Mouse (Mus musculus): ENCODE results near the gene Olfr78. TPM values are rescaled to one million over a fixed set of nuclear protein-coding genes. Genes with fewer than 3 reads are reported as not detected.

Olfr78 gene
- total RNA-seq (2023), result not detected

DNA sequence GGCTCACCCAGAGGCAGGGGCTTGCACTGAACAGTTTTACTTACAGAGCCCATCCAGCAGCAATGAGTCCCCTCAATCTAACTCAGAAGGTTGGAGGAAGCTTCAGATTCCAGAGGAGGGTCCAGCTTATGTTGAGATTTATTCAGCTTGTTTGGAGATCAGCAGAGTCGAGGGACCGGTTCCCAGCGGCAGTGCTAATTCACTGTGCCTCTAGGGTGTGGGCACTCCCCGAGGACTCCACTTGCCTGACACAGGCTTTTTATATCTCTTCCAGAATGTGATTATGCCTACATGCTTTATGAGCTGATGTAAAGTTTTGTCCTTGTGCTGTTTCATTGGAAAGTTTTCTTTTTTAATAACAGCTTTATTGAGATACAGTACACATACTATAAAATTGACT, at the start of gene Olfr78, which contains the start of gene Olfr560:
Olfr78 (minus strand) TSS at position 206 of the 400 bp plus-strand sequence.
Olfr560 (minus strand) TSS at position 101 of the 400 bp plus-strand sequence.

DNA sequence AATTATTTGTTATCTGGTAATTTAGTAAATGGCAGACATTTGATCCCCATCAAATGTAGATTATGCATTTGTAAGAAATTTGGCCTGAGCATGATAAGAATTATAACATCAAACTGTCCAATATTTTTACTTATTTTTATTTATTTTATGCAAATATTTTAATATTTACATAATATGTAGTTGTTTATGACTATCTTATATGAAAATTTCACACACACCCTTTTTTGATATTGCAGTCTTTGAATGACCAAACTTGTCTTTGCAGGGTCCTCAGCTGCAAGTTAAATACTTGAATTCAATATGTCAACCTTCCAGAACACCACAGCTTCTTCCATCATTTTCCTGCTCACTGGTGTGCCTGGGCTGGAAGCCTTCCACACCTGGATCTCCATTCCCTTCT, 43.9 kb upstream of the Olfr78 start, which contains the start of gene Olfr564:
Olfr564 (plus strand) TSS at position 301 of the 400 bp plus-strand sequence.

DNA sequence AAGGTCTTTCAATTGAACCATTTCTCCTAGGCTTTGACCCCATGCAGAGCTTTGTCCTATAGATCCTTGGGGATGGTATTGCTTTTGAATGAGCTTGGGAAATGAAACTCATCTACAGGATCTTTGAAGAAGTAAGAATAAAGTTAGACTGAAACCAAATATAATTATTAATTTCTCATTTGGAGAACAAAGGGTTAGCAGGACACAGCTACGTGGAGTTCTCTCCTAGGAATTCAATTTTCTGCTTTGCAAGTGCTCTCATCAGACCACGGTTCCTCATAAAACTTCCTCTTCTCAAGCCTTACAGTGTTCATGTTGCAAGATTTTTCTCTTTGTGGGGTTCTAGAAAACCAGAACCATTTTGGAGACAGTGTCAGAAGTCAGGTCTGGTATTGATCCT, 11.7 kb upstream of the Olfr78 start, which contains the start of gene Olfr561:
Olfr561 (plus strand) TSS at position 301 of the 400 bp plus-strand sequence.

DNA sequence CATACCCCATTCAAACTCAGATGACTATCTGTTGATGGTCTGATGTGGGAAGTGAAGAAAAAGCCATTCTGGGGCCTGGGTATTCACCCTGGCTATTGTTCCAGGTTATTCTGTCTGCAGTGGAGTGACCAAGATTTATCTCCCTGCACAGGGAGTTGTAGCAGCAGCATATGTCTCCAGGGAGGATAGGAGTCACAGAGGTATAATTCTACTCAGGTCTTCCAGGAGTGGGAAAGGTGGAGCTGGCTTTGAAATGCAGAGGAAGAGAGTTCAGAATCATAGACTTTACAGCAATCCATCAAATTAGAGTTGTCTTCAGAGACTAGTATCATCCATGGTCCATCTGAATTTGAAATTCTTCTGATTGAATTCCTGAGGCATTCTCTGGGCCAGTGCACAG, 31.9 kb downstream of the Olfr78 start, which contains the start of gene Olfr559:
Olfr559 (minus strand) TSS at position 101 of the 400 bp plus-strand sequence.

GRCm38 (mm10) chr7:102718970-102719369, 40.3 kb downstream of the Olfr78 start, which contains the start of gene Olfr33:
TSS of gene Olfr33 (minus strand) at chr7:102719070.

GRCm38 (mm10) chr7:102701915-102702314, 57.4 kb downstream of the Olfr78 start, which contains the start of gene Olfr558:
TSS of gene Olfr558 (plus strand) at chr7:102702215.

GRCm38 (mm10) chr7:102695358-102696125, 63.7 kb downstream of the Olfr78 start, which contains the start of gene Olfr557:
TSS of gene Olfr557 (plus strand) at chr7:102695910.

Other genes with a start within 250 kb of the Olfr78 start
- gene Olfr547, start 224.7 kb downstream of the Olfr78 start, total RNA-seq (2023), result not detected
- gene Olfr548-ps1, start 218.6 kb downstream of the Olfr78 start, total RNA-seq (2023), result not detected
- not detected for gene Olfr549, start 209.6 kb downstream of the Olfr78 start, total RNA-seq (2023)
- 43.5 TPM for gene Trim21, start 194.0 kb downstream of the Olfr78 start, total RNA-seq (2023)
- gene Olfr550, start 188.0 kb downstream of the Olfr78 start, total RNA-seq (2023), result not detected
- gene Olfr551, start 167.6 kb downstream of the Olfr78 start, total RNA-seq (2023), result not detected
- gene Olfr552, start 161.7 kb downstream of the Olfr78 start, total RNA-seq (2023), result 0.23 TPM
- gene Olfr553, start 141.3 kb downstream of the Olfr78 start, total RNA-seq (2023), result not detected
- not detected for gene Olfr554, start 121.0 kb downstream of the Olfr78 start, total RNA-seq (2023)
- gene Olfr555, start 100.6 kb downstream of the Olfr78 start, total RNA-seq (2023), result not detected
- gene Olfr556, start 94.6 kb downstream of the Olfr78 start, total RNA-seq (2023), result not detected
- gene Trim68, start 72.1 kb downstream of the Olfr78 start, total RNA-seq (2023), result 11.8 TPM
- not detected for gene Olfr557, start 63.6 kb downstream of the Olfr78 start, total RNA-seq (2023)
- gene Olfr558, start 57.3 kb downstream of the Olfr78 start, total RNA-seq (2023), result not detected
- gene Olfr33, start 40.4 kb downstream of the Olfr78 start, total RNA-seq (2023), result not detected
- gene Olfr559, start 32.0 kb downstream of the Olfr78 start, total RNA-seq (2023), result not detected
- not detected for gene Olfr560, start 105 bp downstream of the Olfr78 start, total RNA-seq (2023)
- gene Olfr561, start 11.8 kb upstream of the Olfr78 start, total RNA-seq (2023), result not detected
- not detected for gene Olfr564, start 44.0 kb upstream of the Olfr78 start, total RNA-seq (2023)
- gene Olfr566, start 99.3 kb upstream of the Olfr78 start, total RNA-seq (2023), result not detected
- not detected for gene Olfr568, start 117.7 kb upstream of the Olfr78 start, total RNA-seq (2023)
- not detected for gene Olfr569, start 131.4 kb upstream of the Olfr78 start, total RNA-seq (2023)
- gene Olfr570, start 135.1 kb upstream of the Olfr78 start, total RNA-seq (2023), result not detected
- not detected for gene Olfr571, start 158.1 kb upstream of the Olfr78 start, total RNA-seq (2023)
- not detected for gene Olfr572, start 164.9 kb upstream of the Olfr78 start, total RNA-seq (2023)
- not detected for gene Olfr573-ps1, start 183.1 kb upstream of the Olfr78 start, total RNA-seq (2023)
- not detected for gene Olfr574, start 189.0 kb upstream of the Olfr78 start, total RNA-seq (2023)
- not detected for gene Olfr575, start 199.3 kb upstream of the Olfr78 start, total RNA-seq (2023)
- not detected for gene Olfr576, start 203.2 kb upstream of the Olfr78 start, total RNA-seq (2023)
- not detected for gene Olfr577, start 216.5 kb upstream of the Olfr78 start, total RNA-seq (2023)
- not detected for gene Olfr578, start 229.9 kb upstream of the Olfr78 start, total RNA-seq (2023)